Mouse (Mus musculus): ENCODE results near the gene Bend7.

- TF ChIP-seq EP300 (IDR thresholded peaks at IDR 0.05) (no peak), CTCF (IDR thresholded peaks at IDR 0.05) (no peak)
Observed at GRCm38 (mm10) chr2:4730161-4730560, 12.5 kb downstream of the Bend7 start.
